Comparison of ENCODE assay signal across 17 mouse cellular contexts in the genomic region with DNA sequence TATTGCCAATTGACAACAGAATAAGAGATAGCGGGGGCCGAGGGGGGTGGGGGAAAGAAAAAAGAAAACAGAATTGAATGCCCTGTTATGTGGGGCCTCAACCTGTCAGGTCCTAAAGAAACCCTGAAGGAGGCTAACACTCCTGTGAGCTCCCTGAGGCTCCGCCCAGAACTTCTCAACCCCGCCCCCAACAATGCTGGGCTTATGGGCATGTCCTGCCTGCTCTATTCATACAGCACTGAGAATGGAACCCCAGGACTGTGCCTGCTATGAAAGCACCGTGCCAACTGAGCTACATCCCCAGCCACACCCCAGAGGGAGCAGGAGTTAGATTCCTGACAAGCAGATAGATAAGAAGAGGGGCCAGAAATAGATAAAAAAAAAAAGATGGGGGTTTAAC. TPM values are rescaled to one million over a fixed set of nuclear protein-coding genes. Genes with fewer than 3 reads are reported as not detected.
DNase-seq lines count a peak whose midpoint lies in the region; ATAC-seq lines count a peak whose summit lies in the region.
"Had no signal": no experiment of that assay in that cellular context is flagged by ENCODE, and none has a peak within 500 bp of the region (broad histone marks: within the 10 kb centered on the region; RNA-seq: fewer than 3 reads in every experiment).

No protein-coding gene starts in this region.

- H3K4me1 ChIP-seq in forebrain, embryonic 14.5 days (ENCODE audit: control insufficient read depth, insufficient read depth, low read length) = no peaks in the 10 kb centered on the region
- no peaks in the 10 kb centered on the region for H3K4me1 ChIP-seq in forebrain, embryonic 12.5 days
- no peaks in the 10 kb centered on the region for H3K4me1 ChIP-seq in limb, embryonic 12.5 days (replicated peaks)
- peaks cover 9% of the 10 kb centered on the region for H3K4me1 ChIP-seq in limb, embryonic 10.5 days
- H3K4me1 ChIP-seq: stomach, embryonic 15.5 days had no signal

- no peaks in the 10 kb centered on the region for H3K9me3 ChIP-seq in forebrain, embryonic 14.5 days (replicated peaks; ENCODE audit: control insufficient read depth, low read length)
- H3K9me3 ChIP-seq in forebrain, embryonic 12.5 days = peaks cover 3% of the 10 kb centered on the region; the same call in 1 of the 2 replicates
- H3K9me3 ChIP-seq in limb, embryonic 12.5 days = no peaks in the 10 kb centered on the region
- H3K9me3 ChIP-seq in limb, embryonic 10.5 days (replicated peaks) = no peaks in the 10 kb centered on the region
- H3K9me3 ChIP-seq: stomach, embryonic 15.5 days had no signal

- H3K4me2 ChIP-seq in forebrain, embryonic 14.5 days (ENCODE audit: low read length) = no peak overlapping the region
- no peak overlapping the region for H3K4me2 ChIP-seq in forebrain, embryonic 12.5 days
- H3K4me2 ChIP-seq in limb, embryonic 12.5 days = no peak overlapping the region
- H3K4me2 ChIP-seq: stomach, embryonic 15.5 days had no signal

- 62% methylated on average over 5 of the region's 5 CpGs for WGBS in forebrain, embryonic 14.5 days
- 68% methylated on average over 5 of the region's 5 CpGs for WGBS in forebrain, embryonic 12.5 days
- WGBS in limb, embryonic 12.5 days = 79% methylated on average over 5 of the region's 5 CpGs
- WGBS in limb, embryonic 10.5 days = 85% methylated on average over 5 of the region's 5 CpGs

- no peaks in the 10 kb centered on the region for H3K36me3 ChIP-seq in forebrain, embryonic 14.5 days (ENCODE audit: control insufficient read depth, insufficient read depth, low read length)
- H3K36me3 ChIP-seq in forebrain, embryonic 12.5 days (replicated peaks) = no peaks in the 10 kb centered on the region
- H3K36me3 ChIP-seq in limb, embryonic 12.5 days = no peaks in the 10 kb centered on the region
- no peaks in the 10 kb centered on the region for H3K36me3 ChIP-seq in limb, embryonic 10.5 days
- H3K36me3 ChIP-seq: stomach, embryonic 15.5 days had no signal

- peak; percentile 13 for DNase-seq in forebrain, embryonic 14.5 days (ENCODE audit: low spot score)
- no peak for DNase-seq in limb, embryonic 10.5 days (ENCODE audit: low spot score)
- DNase-seq in B cell, adult 2 months = peak; percentile 26 to 40
- DNase-seq in kidney, postnatal 36 days = peak; percentile 55 to 57
- DNase-seq in gastrocnemius, postnatal 25 days = no peak
- DNase-seq in gastrocnemius, postnatal 4 days (ENCODE audit: low spot score in 2 of 2) = no peak
- DNase-seq: adrenal gland, postnatal 10 days had no signal

- no peaks in the 10 kb centered on the region for H3K27me3 ChIP-seq in forebrain, embryonic 14.5 days (replicated peaks; ENCODE audit: control insufficient read depth, insufficient read depth, low read length)
- no peaks in the 10 kb centered on the region for H3K27me3 ChIP-seq in forebrain, embryonic 12.5 days
- H3K27me3 ChIP-seq in limb, embryonic 12.5 days = no peaks in the 10 kb centered on the region
- H3K27me3 ChIP-seq in limb, embryonic 10.5 days (ENCODE audit: low read depth, poor library complexity, severe bottlenecking) = no peaks in the 10 kb centered on the region
- H3K27me3 ChIP-seq: stomach, embryonic 15.5 days had no signal

- H3K27ac ChIP-seq in forebrain, embryonic 14.5 days (ENCODE audit: low read depth, low read length) = no peak overlapping the region
- H3K27ac ChIP-seq in forebrain, embryonic 12.5 days = no peak overlapping the region
- no peak overlapping the region for H3K27ac ChIP-seq in limb, embryonic 12.5 days
- H3K27ac ChIP-seq in limb, embryonic 10.5 days = no peak overlapping the region
- H3K27ac ChIP-seq: left cerebral cortex, adult 2 months; liver, embryonic 14.5 days; stomach, embryonic 15.5 days had no signal

- no peak overlapping the region for H3K4me3 ChIP-seq in forebrain, embryonic 14.5 days (ENCODE audit: low read depth, low read length)
- H3K4me3 ChIP-seq in forebrain, embryonic 12.5 days (replicated peaks) = no peak overlapping the region
- H3K4me3 ChIP-seq in limb, embryonic 12.5 days (replicated peaks) = no peak overlapping the region
- no peak overlapping the region for H3K4me3 ChIP-seq in limb, embryonic 10.5 days
- H3K4me3 ChIP-seq: left cerebral cortex, adult 2 months; stomach, embryonic 15.5 days had no signal

- ATAC-seq in forebrain, embryonic 14.5 days = no peak
- ATAC-seq in forebrain, embryonic 12.5 days (ENCODE audit: low FRiP score) = no peak
- ATAC-seq in limb, embryonic 12.5 days (ENCODE audit: insufficient number of reproducible peaks, insufficient read depth, low FRiP score, low TSS enrichment, low read depth) = peak; percentile 68; the same call in 1 of the 2 replicates
- ATAC-seq: midbrain, embryonic 16.5 days had no signal

- H3K9ac ChIP-seq in forebrain, embryonic 14.5 days (ENCODE audit: low read length) = no peak overlapping the region
- no peak overlapping the region for H3K9ac ChIP-seq in forebrain, embryonic 12.5 days
- no peak overlapping the region for H3K9ac ChIP-seq in limb, embryonic 12.5 days (replicated peaks)
- H3K9ac ChIP-seq: liver, embryonic 14.5 days; stomach, embryonic 15.5 days had no signal

RNA-seq across cellular contexts. Expression of a gene that starts 2.5 kb away (rescaled TPM):
- polyA plus RNA-seq in forebrain, embryonic 14.5 days (2014; fragmentation: Nextera tagmentation; extraction: Ambion mirVana) = not detected in 2 replicates
- not detected in 2 replicates for polyA plus RNA-seq in forebrain, embryonic 12.5 days (2016; fragmentation: Nextera tagmentation; extraction: Ambion mirVana)
- polyA plus RNA-seq in limb, embryonic 12.5 days (2016; fragmentation: Nextera tagmentation; extraction: Ambion mirVana) = not detected in 2 replicates
- not detected in 2 replicates for polyA plus RNA-seq in limb, embryonic 10.5 days (2016; fragmentation: Nextera tagmentation; extraction: Ambion mirVana)
- not detected for total RNA-seq in gastrocnemius, postnatal 25 days (2021)
- total RNA-seq in gastrocnemius, postnatal 4 days (2021) = not detected
- total RNA-seq: adrenal gland, postnatal 10 days; granulocyte monocyte progenitor cell, adult 5-6 weeks; left cerebral cortex, adult 2 months had no signal
- polyA plus RNA-seq: C2C12; forebrain, embryonic 11.5 days; midbrain, embryonic 16.5 days; neural tube, embryonic 14.5 days; stomach, embryonic 15.5 days had no signal

Comparison
In these comparisons a context has a peak if more than half of its experiments do, and no peak if none do; other contexts are left out.
1. DNase-seq: peak in forebrain, embryonic 14.5 days (single experiment), B cell, adult 2 months (2 of 2) and kidney, postnatal 36 days (2 of 2); none in limb, embryonic 10.5 days (single experiment), gastrocnemius, postnatal 25 days (single experiment) and gastrocnemius, postnatal 4 days (0 of 2).